Mouse (Mus musculus) limb, embryonic 13.5 days (tissue): ENCODE measurements around the gene Fndc3b. TPM values are rescaled to one million over a fixed set of nuclear protein-coding genes. Genes with fewer than 3 reads are reported as not detected.
A peak's percentile ranks its signal among the peaks of the same experiment; 100 is the strongest.

Source experiments
- ATAC-seq: fragments of 200-750 bp; cut with Nextera tagmentation; 2 replicates; pipeline ENCODE4 v1.8.0; 2017; ENCODE audit warnings: low read depth, moderate number of reproducible peaks, moderate TSS enrichment; ENCODE audit not compliant: low FRiP score
- H3K27ac ChIP-seq: fragments of 300-500 bp; sonication (generic); 2 replicates; pipeline ENCODE4 v1.5.1; 2015; ENCODE audit warnings: inconsistent platforms, mild to moderate bottlenecking, moderate library complexity
- H3K27me3 ChIP-seq: fragments of 300-500 bp; sonication (generic); 2 replicates; pipeline ENCODE4 v1.6.1; 2015; ENCODE audit warnings: mild to moderate bottlenecking, inconsistent platforms
- H3K36me3 ChIP-seq: fragments of 300-500 bp; sonication (generic); 2 replicates; pipeline ENCODE4 v1.6.1; 2015; ENCODE audit warnings: inconsistent platforms, mild to moderate bottlenecking, moderate library complexity
- H3K4me1 ChIP-seq: fragments of 300-500 bp; sonication (generic); 2 replicates; pipeline ENCODE4 v1.6.1; 2015; ENCODE audit warnings: inconsistent platforms
- H3K4me2 ChIP-seq: fragments of 300-500 bp; sonication (generic); replicated peaks from 2 replicates; pipeline ENCODE4 v1.6.1; 2015; ENCODE audit warnings: inconsistent platforms, mild to moderate bottlenecking, moderate library complexity
- H3K4me3 ChIP-seq: fragments of 300-500 bp; sonication (generic); 2 replicates; pipeline ENCODE4 v1.5.1; 2015; ENCODE audit warnings: moderate library complexity, mild to moderate bottlenecking, inconsistent platforms
- H3K9ac ChIP-seq: fragments of 300-500 bp; sonication (generic); 2 replicates; pipeline ENCODE4 v1.6.1; 2015; ENCODE audit warnings: mild to moderate bottlenecking, inconsistent platforms
- H3K9me3 ChIP-seq: fragments of 300-500 bp; sonication (generic); 2 replicates; pipeline ENCODE4 v1.6.1; 2016; ENCODE audit warnings: inconsistent platforms
- WGBS: fragments of 180-500 bp; shearing (Covaris S2); methylation state at CpG from one replicate; pipeline ENCODE4 v1.1.7; 2015; 5-methylcytosine and 5-hydroxymethylcytosine counted together
- polyA plus RNA-seq: library from polyadenylated mRNA; unstranded; fragments of >200 nt; fragmentation: Nextera tagmentation; extraction: Ambion mirVana; gene quantifications from 2 replicates; pipeline ENCODE4 v1.2.1, GENCODE M21; 2015

Gene Fndc3b
- polyA plus RNA-seq, 1 experiment from 2014 or later: 31.4 TPM

DNA sequence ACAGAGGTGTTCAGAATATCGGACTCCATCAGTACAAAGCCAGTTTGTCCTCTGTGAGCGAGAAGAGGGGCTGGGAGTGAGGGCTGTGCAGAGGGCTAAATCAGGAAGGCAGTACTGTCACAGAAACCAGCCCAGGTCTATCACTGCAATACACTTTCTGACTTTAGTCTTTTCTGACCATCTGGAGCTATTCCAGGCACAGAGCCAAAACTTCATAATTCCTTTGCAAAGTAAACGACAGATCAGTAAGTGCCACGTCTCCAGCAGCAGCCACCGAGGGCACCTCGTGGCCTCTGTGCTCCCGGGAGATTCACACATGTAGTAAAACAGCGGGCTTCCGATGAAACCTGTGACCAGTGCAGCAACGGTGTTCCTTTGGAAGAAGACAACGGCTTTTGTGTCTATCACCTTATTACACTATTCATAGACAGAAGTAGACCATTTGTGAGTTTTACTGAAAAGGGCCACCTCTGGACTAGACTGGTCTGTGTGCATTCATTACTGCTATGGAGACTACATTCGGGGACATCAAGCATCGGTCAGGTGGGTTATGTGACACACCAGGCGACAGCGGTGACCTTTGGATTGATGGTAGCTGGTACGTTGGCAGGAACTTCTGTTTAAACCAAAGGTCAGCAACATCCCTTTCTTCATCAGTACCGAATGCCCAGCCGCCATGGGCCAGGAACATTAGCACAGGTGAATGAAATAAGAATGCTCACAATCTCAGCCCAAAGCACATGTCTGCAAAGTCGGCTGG is 24.2 kb downstream of the Fndc3b start:
- no peak overlapping the region for H3K27ac ChIP-seq
- H3K27me3 ChIP-seq: no peaks in the 10 kb centered on the region
- ATAC-seq: no peak
- peaks cover 14% of the 10 kb centered on the region for H3K36me3 ChIP-seq
- peaks cover 5% of the 10 kb centered on the region; the same call in 1 of the 2 replicates for H3K9me3 ChIP-seq
- no peak overlapping the region for H3K4me2 ChIP-seq
- peaks cover 57% of the 10 kb centered on the region for H3K4me1 ChIP-seq
- H3K4me3 ChIP-seq: no peak overlapping the region
- 67% methylated on average over 19 of the region's 19 CpGs for WGBS
- H3K9ac ChIP-seq: no peak overlapping the region

DNA sequence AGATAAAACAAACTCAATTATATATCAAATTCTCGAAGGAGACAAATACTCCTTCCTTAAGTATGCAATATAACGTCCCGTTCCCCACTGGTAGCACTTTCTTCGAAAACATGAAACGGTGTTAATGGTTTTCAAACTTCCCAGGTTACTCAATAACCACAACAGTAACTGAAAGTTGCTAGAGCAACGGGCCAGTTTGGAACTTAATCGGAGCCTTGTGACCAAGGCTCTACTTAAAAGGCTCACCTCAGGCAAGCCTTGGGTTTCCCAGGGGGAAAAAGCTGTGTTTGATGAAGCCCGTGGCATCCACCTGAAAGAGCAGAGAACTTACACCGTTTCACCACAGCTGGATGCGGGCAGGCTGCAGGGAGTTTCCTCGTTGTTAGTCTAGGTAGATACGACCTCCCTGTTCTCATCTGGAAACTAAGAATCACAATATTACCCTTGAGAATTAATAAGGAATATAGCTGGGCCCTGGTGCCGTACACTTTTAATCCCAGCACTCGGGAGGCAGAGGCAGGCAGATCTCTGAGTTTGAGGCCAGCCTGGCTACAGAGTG is 25.4 kb downstream of the Fndc3b start:
- Histone ChIP-seq H3K9me3 (peaks cover 5% of the 10 kb centered on the region; the same call in 1 of the 2 replicates), H3K27me3 (no peaks in the 10 kb centered on the region), H3K36me3 (peaks cover 18% of the 10 kb centered on the region), H3K4me3 (no peak overlapping the region), H3K4me1 (peaks cover 54% of the 10 kb centered on the region), H3K9ac (no peak overlapping the region), H3K27ac (no peak overlapping the region), H3K4me2 (no peak overlapping the region)
- ATAC-seq: no peak
- 70% methylated on average over 14 of the region's 14 CpGs for WGBS

DNA sequence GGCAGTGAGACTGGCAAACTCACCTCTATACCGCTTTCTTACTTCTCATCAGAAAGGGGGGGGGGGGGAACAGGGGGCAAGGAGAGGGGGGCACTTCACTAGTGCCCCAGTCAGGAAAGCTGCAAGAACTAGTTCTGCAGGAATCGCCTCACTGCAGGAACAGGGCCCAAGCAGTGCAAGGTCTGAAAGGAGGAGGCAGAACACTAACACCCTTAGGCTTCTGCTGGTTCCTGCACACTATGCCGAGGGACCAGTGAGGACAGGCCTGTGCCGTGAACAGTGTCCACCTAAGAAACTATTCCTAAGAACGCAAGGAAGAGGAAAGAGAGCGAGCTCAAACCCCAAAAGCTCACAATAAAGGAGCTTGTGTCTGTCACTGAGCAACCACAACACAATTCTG is 26.0 kb downstream of the Fndc3b start:
- H3K9me3 ChIP-seq: peaks cover 5% of the 10 kb centered on the region; the same call in 1 of the 2 replicates
- WGBS: 84% methylated on average over 6 of the region's 6 CpGs
- H3K4me3 ChIP-seq: no peak overlapping the region
- H3K4me2 ChIP-seq: no peak overlapping the region
- H3K4me1 ChIP-seq: peaks cover 54% of the 10 kb centered on the region
- no peak overlapping the region for H3K27ac ChIP-seq
- H3K36me3 ChIP-seq: peaks cover 18% of the 10 kb centered on the region
- no peaks in the 10 kb centered on the region for H3K27me3 ChIP-seq
- no peak overlapping the region for H3K9ac ChIP-seq
- no peak for ATAC-seq

DNA sequence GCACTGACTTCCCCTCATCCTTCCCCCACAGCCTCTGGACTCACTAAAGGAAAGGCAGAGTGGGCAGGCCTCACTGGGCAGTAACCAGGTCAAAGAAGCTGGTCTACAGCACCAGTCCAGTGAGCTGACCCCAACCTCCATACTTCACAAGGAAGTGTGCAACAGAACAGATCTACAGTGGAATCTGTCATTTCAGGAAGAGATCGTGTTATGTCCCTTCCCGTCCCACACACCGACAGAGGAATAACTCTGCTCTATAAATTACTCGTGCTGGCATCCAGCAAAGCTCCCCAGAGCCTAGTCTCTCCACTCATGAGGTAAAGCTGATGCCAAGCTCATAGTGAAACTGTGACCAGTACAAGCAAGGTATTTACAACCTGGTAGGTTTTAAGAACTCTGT is 27.7 kb downstream of the Fndc3b start:
- H3K36me3 ChIP-seq: peaks cover 20% of the 10 kb centered on the region
- peaks cover 5% of the 10 kb centered on the region; the same call in 1 of the 2 replicates for H3K9me3 ChIP-seq
- H3K27ac ChIP-seq: no peak overlapping the region
- H3K27me3 ChIP-seq: no peaks in the 10 kb centered on the region
- ATAC-seq: no peak
- WGBS: 60% methylated on average over 4 of the region's 4 CpGs
- no peak overlapping the region for H3K9ac ChIP-seq
- H3K4me2 ChIP-seq: no peak overlapping the region
- H3K4me3 ChIP-seq: no peak overlapping the region
- H3K4me1 ChIP-seq: peaks cover 54% of the 10 kb centered on the region

GRCm38 (mm10) chr3:27677574-27677973 is 33.5 kb downstream of the Fndc3b start:
- H3K36me3 ChIP-seq: peaks cover 11% of the 10 kb centered on the region
- no peak overlapping the region for H3K4me3 ChIP-seq
- no peak for ATAC-seq
- H3K27me3 ChIP-seq: no peaks in the 10 kb centered on the region
- H3K9me3 ChIP-seq: no peaks in the 10 kb centered on the region
- peaks cover 50% of the 10 kb centered on the region for H3K4me1 ChIP-seq
- H3K4me2 ChIP-seq: no peak overlapping the region
- 38% methylated on average over 6 of the region's 6 CpGs for WGBS
- no peak overlapping the region for H3K27ac ChIP-seq
- no peak overlapping the region for H3K9ac ChIP-seq

GRCm38 (mm10) chr3:27673660-27674059 is 37.4 kb downstream of the Fndc3b start:
- no peak overlapping the region for H3K27ac ChIP-seq
- peaks cover 3% of the 10 kb centered on the region; the same call in 1 of the 2 replicates for H3K36me3 ChIP-seq
- 56% methylated on average over 7 of the region's 7 CpGs for WGBS
- no peak overlapping the region for H3K4me3 ChIP-seq
- no peak overlapping the region for H3K9ac ChIP-seq
- peaks cover 53% of the 10 kb centered on the region for H3K4me1 ChIP-seq
- H3K4me2 ChIP-seq: no peak overlapping the region
- H3K27me3 ChIP-seq: no peaks in the 10 kb centered on the region
- ATAC-seq: no peak
- H3K9me3 ChIP-seq: no peaks in the 10 kb centered on the region

DNA sequence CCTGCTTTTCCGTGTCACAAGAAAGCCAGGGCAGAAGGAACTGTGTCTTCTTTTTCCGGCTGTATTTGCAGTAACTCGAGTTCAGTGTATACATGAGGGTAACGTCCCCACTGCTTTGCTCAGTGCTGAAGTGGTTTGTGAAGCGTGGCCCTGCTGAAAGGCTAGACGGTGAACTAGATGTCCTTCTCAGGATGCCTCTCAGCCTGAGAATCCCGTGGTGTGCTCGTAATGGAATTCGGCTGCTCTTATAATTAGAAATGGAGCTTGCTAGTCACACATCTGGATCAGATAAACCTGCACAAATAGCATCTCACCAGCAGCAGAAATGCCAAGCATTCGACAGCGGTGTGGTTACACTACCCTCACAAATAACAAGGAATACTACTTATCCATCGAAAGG is 40.7 kb downstream of the Fndc3b start:
- Histone ChIP-seq H3K9ac (no peak overlapping the region), H3K36me3 (no peaks in the 10 kb centered on the region), H3K27ac (no peak overlapping the region), H3K9me3 (no peaks in the 10 kb centered on the region), H3K4me2 (no peak overlapping the region), H3K27me3 (no peaks in the 10 kb centered on the region), H3K4me3 (no peak overlapping the region), H3K4me1 (peaks cover 39% of the 10 kb centered on the region)
- WGBS: 22% methylated on average over 12 of the region's 12 CpGs
- ATAC-seq: no peak

DNA sequence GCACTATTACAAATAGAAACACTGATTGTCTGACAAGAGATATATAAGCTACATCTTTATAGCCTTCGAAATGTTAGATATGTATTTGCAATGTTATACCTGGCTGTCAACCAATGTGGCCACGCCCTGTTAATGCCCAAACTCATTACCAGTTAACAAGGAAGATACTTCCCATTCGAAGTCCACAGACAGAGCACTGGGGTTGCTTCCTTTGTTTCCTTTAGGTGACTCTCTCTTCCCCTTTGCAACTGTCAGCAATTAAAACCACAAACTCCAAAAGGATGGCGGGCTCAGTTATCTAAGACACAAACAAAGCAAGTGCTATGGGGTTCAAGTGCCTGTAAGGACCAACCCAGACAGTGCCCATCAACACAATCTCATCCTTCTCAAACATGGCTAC is 43.8 kb downstream of the Fndc3b start:
- no peaks in the 10 kb centered on the region for H3K36me3 ChIP-seq
- WGBS: 85% methylated on average over 4 of the region's 4 CpGs
- H3K9me3 ChIP-seq: no peaks in the 10 kb centered on the region
- no peak overlapping the region for H3K9ac ChIP-seq
- H3K4me2 ChIP-seq: no peak overlapping the region
- H3K27me3 ChIP-seq: no peaks in the 10 kb centered on the region
- no peak overlapping the region for H3K4me3 ChIP-seq
- H3K27ac ChIP-seq: no peak overlapping the region
- peaks cover 31% of the 10 kb centered on the region for H3K4me1 ChIP-seq
- no peak for ATAC-seq

DNA sequence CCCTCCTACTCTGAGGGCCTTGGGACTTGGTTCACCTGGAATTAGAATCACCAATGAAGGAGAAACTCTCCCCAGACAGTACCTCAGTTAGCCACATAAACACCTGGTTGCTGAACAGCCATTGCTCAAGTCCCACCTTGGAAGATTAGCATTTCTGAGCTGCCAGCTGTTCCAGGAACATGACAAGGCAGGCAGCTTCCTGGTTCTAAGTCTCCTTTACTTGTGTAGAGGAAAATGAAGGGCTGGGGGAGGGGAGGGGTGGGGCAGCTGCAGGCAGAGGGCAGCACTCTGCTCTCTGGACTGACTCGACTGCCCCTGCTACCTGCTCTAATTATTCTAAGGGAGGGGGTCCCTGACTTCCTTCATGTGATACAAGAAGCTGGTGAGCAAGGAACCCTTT is 45.8 kb downstream of the Fndc3b start:
- H3K9me3 ChIP-seq: no peaks in the 10 kb centered on the region
- H3K27ac ChIP-seq: no peak overlapping the region
- H3K4me3 ChIP-seq: no peak overlapping the region
- H3K36me3 ChIP-seq: no peaks in the 10 kb centered on the region
- H3K9ac ChIP-seq: no peak overlapping the region
- no peak for ATAC-seq
- 0% methylated on average over 1 of the region's 1 CpGs for WGBS
- no peak overlapping the region for H3K4me2 ChIP-seq
- peaks cover 18% of the 10 kb centered on the region for H3K4me1 ChIP-seq
- H3K27me3 ChIP-seq: no peaks in the 10 kb centered on the region

DNA sequence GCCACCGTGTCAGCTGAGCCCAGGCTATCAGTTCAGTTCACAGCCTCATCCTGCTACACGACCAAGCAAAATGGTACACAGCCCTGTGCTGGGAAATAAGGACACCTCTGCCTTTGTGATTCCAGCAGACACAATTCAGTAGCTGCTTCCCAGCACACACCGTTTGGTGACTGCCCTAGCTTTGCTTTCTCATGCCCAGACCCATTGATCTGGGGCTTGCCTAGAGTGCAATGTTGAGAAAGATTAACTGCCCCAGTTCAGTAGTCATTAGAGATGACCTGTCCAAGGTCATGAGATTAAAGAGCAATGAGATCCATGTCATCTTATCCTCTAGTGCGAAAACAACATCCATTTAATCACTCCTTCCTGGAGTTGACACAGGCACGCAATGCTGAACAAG is 47.9 kb downstream of the Fndc3b start:
- no peaks in the 10 kb centered on the region for H3K27me3 ChIP-seq
- no peaks in the 10 kb centered on the region for H3K36me3 ChIP-seq
- peaks cover 22% of the 10 kb centered on the region for H3K4me1 ChIP-seq
- no peak overlapping the region for H3K27ac ChIP-seq
- no peaks in the 10 kb centered on the region for H3K9me3 ChIP-seq
- H3K4me3 ChIP-seq: no peak overlapping the region
- H3K4me2 ChIP-seq: no peak overlapping the region
- H3K9ac ChIP-seq: no peak overlapping the region
- WGBS: 56% methylated on average over 5 of the region's 5 CpGs
- ATAC-seq: no peak

DNA sequence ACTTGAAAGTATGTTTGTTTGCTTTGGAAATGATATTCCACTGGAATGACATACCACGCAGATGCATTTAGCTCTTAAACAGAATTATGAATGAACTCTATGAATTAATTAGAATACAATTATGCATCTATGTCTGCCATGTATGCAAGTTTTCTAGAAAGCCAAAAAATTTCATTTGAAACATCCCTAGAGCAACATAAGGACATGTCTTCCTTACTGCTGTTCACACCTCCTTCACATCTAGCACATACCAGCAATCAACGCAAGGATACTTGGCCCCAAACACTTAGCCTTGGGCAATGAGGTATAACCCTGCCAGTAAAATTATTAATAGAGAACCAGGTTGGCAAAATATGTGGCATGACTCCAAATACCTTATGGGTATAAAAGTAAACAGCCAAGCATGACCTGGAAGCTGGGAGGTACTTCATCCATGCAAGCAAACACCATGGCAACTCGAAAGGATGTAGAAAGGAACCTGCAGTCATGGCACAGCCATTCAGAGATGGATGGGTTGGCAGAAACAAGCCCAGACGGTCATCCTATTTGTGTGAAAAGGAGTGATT is 52.8 kb downstream of the Fndc3b start:
- Histone ChIP-seq H3K4me1 (peaks cover 56% of the 10 kb centered on the region), H3K4me2 (no peak overlapping the region), H3K9me3 (no peaks in the 10 kb centered on the region), H3K27me3 (no peaks in the 10 kb centered on the region), H3K9ac (no peak overlapping the region), H3K4me3 (no peak overlapping the region), H3K27ac (no peak overlapping the region), H3K36me3 (no peaks in the 10 kb centered on the region)
- no peak for ATAC-seq
- WGBS: 84% methylated on average over 4 of the region's 4 CpGs

DNA sequence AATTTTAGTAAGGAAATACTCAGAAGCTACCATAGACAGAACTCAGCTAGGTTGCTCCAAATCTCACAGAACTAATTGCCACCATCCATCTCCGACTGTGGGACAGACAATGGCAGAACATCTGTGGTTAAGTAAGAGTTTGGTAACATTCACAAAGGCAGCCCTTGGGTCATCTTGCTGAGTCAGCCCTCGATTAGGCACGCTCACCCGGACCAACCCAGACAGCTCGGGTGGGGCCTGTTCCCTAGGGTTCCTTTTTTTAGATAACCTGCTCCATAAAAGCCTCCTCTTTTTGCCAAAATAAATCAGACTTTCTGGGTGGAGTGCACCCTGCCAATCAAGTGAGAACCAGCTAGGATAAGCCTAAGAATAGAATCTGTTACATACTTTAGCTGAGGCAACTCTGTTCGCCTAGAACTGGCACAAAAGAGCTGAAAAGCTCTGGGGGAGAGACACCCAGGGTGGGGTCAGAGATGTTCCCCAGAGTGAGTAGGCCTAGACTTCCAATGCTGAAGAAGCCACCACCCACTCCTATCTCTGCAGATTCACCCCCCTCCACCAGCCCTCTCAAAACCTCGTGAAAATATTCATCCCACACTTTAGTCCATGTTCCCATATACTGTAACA is 54.2 kb downstream of the Fndc3b start:
- Histone ChIP-seq H3K9me3 (no peaks in the 10 kb centered on the region), H3K36me3 (no peaks in the 10 kb centered on the region), H3K9ac (no peak overlapping the region), H3K4me1 (peaks cover 66% of the 10 kb centered on the region), H3K27ac (0 out of 2 replicates have a peak overlapping the region, but pooled peaks have one; percentile 22), H3K27me3 (no peaks in the 10 kb centered on the region), H3K4me3 (no peak overlapping the region), H3K4me2 (no peak overlapping the region)
- 56% methylated on average over 7 of the region's 7 CpGs for WGBS
- ATAC-seq: no peak
